Mouse (Mus musculus) forebrain, embryonic 15.5 days (tissue): ENCODE data around the gene Dhrs13. TPM values are rescaled to one million over a fixed set of nuclear protein-coding genes. Genes with fewer than 3 reads are reported as not detected.

Source experiments
- ATAC-seq: fragments of 200-750 bp; cut with Nextera tagmentation; replicated peaks from 2 replicates; pipeline ENCODE4 v1.8.0; 2017; ENCODE audit warnings: mild to moderate bottlenecking, moderate TSS enrichment, moderate library complexity
- H3K27ac ChIP-seq: fragments of 300-500 bp; sonication (generic); replicated peaks from 2 replicates; pipeline ENCODE4 v1.5.1; 2015; ENCODE audit warnings: mild to moderate bottlenecking, inconsistent platforms
- H3K27me3 ChIP-seq: fragments of 300-500 bp; sonication (generic); 2 replicates; pipeline ENCODE4 v1.6.1; 2015; ENCODE audit warnings: inconsistent platforms
- H3K36me3 ChIP-seq: fragments of 300-500 bp; sonication (generic); 2 replicates; pipeline ENCODE4 v1.6.1; 2015; ENCODE audit warnings: mild to moderate bottlenecking, inconsistent platforms
- H3K4me1 ChIP-seq: fragments of 300-500 bp; sonication (generic); 2 replicates; pipeline ENCODE4 v1.6.1; 2015; ENCODE audit warnings: inconsistent platforms
- H3K4me2 ChIP-seq: fragments of 300-500 bp; sonication (generic); replicated peaks from 2 replicates; pipeline ENCODE4 v1.6.1; 2015; ENCODE audit warnings: mild to moderate bottlenecking, inconsistent platforms
- H3K4me3 ChIP-seq: fragments of 300-500 bp; sonication (generic); 2 replicates; pipeline ENCODE4 v1.5.1; 2015; ENCODE audit warnings: mild to moderate bottlenecking, inconsistent platforms
- H3K9ac ChIP-seq: fragments of 300-500 bp; sonication (generic); replicated peaks from 2 replicates; pipeline ENCODE4 v1.6.1; 2015; ENCODE audit warnings: mild to moderate bottlenecking, inconsistent platforms
- H3K9me3 ChIP-seq: fragments of 300-500 bp; sonication (generic); 2 replicates; pipeline ENCODE4 v1.6.1; 2016; ENCODE audit warnings: inconsistent platforms
- WGBS: fragments of 180-500 bp; shearing (Covaris S2); methylation state at CpG from one replicate; pipeline ENCODE4 v1.1.7; 2015; ENCODE audit warnings: mixed read lengths; 5-methylcytosine and 5-hydroxymethylcytosine counted together
- polyA plus RNA-seq: library from polyadenylated mRNA; unstranded; fragments of >200 nt; fragmentation: Nextera tagmentation; extraction: Ambion mirVana; gene quantifications from 2 replicates; pipeline ENCODE4 v1.2.1, GENCODE M21; 2015

Dhrs13 gene
- polyA plus RNA-seq = 32.8 and 33.4 TPM in 2 replicates

DNA sequence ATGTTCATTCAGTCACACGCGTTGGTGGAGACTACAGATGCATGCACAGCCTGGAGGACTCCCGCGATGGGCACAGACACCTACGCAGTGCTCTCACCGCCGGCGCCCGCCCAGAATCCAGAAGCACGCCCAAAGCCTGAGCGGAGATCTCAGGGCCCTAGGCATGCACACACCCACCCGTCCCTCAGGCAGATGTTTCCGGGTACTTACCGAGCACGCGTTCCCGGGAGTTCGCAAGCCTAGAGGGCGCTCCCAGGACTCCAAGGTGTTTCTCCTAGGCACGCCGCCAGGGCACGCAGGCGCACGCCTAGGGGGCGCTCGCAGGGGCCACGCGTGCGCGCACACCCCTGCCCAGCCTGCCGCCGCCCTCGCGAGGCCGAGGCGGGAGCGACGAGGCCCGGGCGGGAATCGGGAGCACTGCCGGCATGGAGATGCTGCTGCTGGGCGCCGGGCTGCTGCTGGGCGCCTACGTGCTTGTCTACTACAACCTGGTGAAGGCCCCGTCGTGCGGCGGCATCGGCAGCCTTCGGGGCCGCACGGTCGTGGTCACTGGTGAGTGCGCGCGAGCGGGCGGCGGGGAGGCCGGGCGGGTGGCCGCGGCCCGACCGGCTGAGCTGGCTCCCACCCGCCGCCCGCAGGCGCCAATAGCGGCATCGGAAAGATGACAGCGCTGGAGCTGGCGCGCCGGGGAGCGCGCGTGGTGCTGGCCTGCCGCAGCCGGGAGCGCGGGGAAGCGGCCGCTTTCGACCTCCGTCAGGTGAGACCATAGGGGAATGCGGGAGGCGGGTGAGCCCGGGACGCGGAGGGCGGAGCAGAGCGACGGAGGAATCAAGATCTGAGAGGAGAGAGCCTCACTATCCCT, at the start of gene Dhrs13:
TSS of gene Dhrs13 (plus strand) at position 334 of the 862 bp plus-strand sequence.
- peak; percentile 90 for ATAC-seq
- H3K36me3 ChIP-seq = peaks cover 28% of the 10 kb centered on the region
- peak within 1 kb of the TSS; percentile 82 for H3K4me2 ChIP-seq
- H3K27ac ChIP-seq = peak within 1 kb of the TSS; percentile 94
- WGBS = under 1% methylated on average over 89 of the region's 96 CpGs
- peak within 1 kb of the TSS; percentile 83 for H3K4me3 ChIP-seq
- H3K4me1 ChIP-seq = peaks cover 32% of the 10 kb centered on the region
- H3K9me3 ChIP-seq = no peaks in the 10 kb centered on the region
- H3K9ac ChIP-seq = peak within 1 kb of the TSS; percentile 89
- no peaks in the 10 kb centered on the region for H3K27me3 ChIP-seq

GRCm38 (mm10) chr11:77982441-77982905, 49.6 kb upstream of the Dhrs13 start, which contains the start of gene Phf12:
Phf12 (plus strand) TSS chr11:77982754.
- peak; percentile 88 for ATAC-seq
- WGBS = under 1% methylated on average over 59 of the region's 62 CpGs

DNA sequence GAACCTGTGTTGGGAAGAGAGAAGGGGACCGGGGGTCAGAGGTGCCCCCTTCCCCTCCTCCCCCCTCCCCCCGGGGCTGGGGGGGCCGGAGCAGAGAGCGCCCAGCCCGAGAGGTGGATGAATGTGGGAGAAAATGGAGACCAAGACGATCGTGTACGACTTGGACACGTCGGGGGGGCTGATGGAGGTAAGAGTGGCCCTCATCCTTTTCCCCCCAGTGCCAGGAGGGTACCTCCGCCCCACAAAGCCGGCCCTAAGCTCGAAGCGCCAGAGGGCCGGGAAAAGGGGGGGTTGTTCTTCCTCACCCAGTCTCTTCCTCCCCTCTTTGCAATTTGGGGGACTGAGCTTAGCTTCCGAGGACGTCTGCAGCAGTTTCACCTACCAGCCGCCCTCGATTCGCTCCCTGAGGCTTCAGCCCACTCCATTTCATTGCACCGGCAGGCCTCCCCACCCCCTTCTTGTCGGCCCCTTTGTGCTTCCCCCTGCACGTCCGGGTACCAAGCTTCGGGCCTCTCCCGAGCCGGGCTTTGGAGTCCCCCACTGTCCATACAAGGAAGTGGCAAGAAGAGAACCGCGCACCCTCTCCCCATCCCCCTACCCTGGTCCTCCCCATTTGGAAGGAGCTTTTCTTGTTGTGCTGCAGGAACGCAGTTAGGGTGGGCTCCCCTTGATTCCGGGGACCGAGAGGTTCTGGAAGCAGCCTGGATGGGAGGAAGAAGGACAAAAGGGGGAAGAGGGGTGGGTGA, 48.7 kb upstream of the Dhrs13 start:
- Histone ChIP-seq H3K9ac (peak overlapping the region; percentile 85), H3K4me1 (peaks cover 26% of the 10 kb centered on the region), H3K4me2 (peak overlapping the region; percentile 83), H3K27ac (peak overlapping the region; percentile 99), H3K9me3 (no peaks in the 10 kb centered on the region), H3K4me3 (peak overlapping the region; percentile 83), H3K36me3 (peaks cover 17% of the 10 kb centered on the region), H3K27me3 (no peaks in the 10 kb centered on the region)
- under 1% methylated on average over 27 of the region's 32 CpGs for WGBS
- ATAC-seq = no peak

More at GRCm38 (mm10) chr11:77982441-77982905, 49.6 kb upstream of the Dhrs13 start, which contains the start of gene Phf12:
- peak within 1 kb of the TSS; percentile 83 for H3K4me3 ChIP-seq
- H3K27ac ChIP-seq = peak within 1 kb of the TSS; percentile 99
- H3K36me3 ChIP-seq = peaks cover 23% of the 10 kb centered on the region
- no peaks in the 10 kb centered on the region for H3K27me3 ChIP-seq
- peak within 1 kb of the TSS; percentile 83 for H3K4me2 ChIP-seq
- H3K9me3 ChIP-seq = no peaks in the 10 kb centered on the region
- peaks cover 26% of the 10 kb centered on the region for H3K4me1 ChIP-seq
- peak within 1 kb of the TSS; percentile 85 for H3K9ac ChIP-seq

GRCm38 (mm10) chr11:77983937-77984835, 47.9 kb upstream of the Dhrs13 start:
- Histone ChIP-seq H3K36me3 (peaks cover 20% of the 10 kb centered on the region), H3K27me3 (no peaks in the 10 kb centered on the region), H3K27ac (peak overlapping the region; percentile 99), H3K4me3 (peak overlapping the region; percentile 83), H3K4me2 (peak overlapping the region; percentile 83), H3K9me3 (no peaks in the 10 kb centered on the region), H3K4me1 (peaks cover 26% of the 10 kb centered on the region), H3K9ac (peak overlapping the region; percentile 85)
- under 1% methylated on average over 61 of the region's 63 CpGs for WGBS
- no peak for ATAC-seq

- H3K4me2 ChIP-seq = peak overlapping the region; percentile 83
- peaks cover 24% of the 10 kb centered on the region for H3K36me3 ChIP-seq
- H3K27me3 ChIP-seq = no peaks in the 10 kb centered on the region
- H3K9ac ChIP-seq = peak overlapping the region; percentile 85
- peak overlapping the region; percentile 99 for H3K27ac ChIP-seq
- ATAC-seq = no peak
- peak overlapping the region; percentile 83 for H3K4me3 ChIP-seq
- peaks cover 26% of the 10 kb centered on the region for H3K4me1 ChIP-seq
- under 1% methylated on average over 13 of the region's 13 CpGs for WGBS
- H3K9me3 ChIP-seq = no peaks in the 10 kb centered on the region
Measured at GRCm38 (mm10) chr11:77984836-77985231, 47.2 kb upstream of the Dhrs13 start.

DNA sequence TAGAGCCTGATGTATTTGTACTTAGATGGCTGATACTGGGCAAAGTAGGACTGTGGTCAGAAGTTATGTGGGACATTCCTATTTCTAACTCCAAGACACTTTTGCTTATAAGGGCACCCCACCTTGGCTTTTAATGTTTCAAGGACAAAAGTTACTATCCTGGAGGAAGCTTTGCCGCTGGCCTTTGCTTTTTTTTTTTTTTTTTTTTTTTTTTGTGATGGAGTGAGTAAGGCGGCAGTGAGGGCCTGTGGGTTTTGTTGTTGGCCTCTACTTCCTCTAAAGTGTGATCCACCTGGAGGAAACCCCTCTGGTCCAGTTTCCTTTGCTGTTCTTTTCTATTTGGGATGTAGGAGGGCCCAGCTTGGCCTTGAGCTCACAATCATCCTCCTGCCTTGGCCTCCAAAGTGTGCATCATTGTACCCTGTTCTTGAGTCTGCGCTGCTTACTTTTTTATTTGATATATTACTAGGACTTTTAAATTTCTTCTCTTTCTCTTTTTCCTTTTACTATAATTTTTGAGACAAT, 46.5 kb upstream of the Dhrs13 start:
- Histone ChIP-seq H3K36me3 (peaks cover 28% of the 10 kb centered on the region), H3K9ac (peak overlapping the region; percentile 85; the same call in 1 of the 2 replicates), H3K4me1 (peaks cover 23% of the 10 kb centered on the region), H3K4me2 (peak overlapping the region; percentile 83), H3K27me3 (no peaks in the 10 kb centered on the region), H3K27ac (peak overlapping the region; percentile 99), H3K9me3 (no peaks in the 10 kb centered on the region), H3K4me3 (peak overlapping the region; percentile 83)
- 67% methylated on average over 3 of the region's 3 CpGs for WGBS
- ATAC-seq = no peak

- Histone ChIP-seq H3K4me1 (peaks cover 16% of the 10 kb centered on the region), H3K9ac (no peak overlapping the region), H3K27ac (no peak overlapping the region), H3K36me3 (peaks cover 33% of the 10 kb centered on the region), H3K4me2 (no peak overlapping the region), H3K4me3 (no peak overlapping the region), H3K9me3 (no peaks in the 10 kb centered on the region), H3K27me3 (no peaks in the 10 kb centered on the region)
- 85% methylated on average over 13 of the region's 13 CpGs for WGBS
- no peak for ATAC-seq
Measured at GRCm38 (mm10) chr11:77989071-77989690, 42.9 kb upstream of the Dhrs13 start.

DNA sequence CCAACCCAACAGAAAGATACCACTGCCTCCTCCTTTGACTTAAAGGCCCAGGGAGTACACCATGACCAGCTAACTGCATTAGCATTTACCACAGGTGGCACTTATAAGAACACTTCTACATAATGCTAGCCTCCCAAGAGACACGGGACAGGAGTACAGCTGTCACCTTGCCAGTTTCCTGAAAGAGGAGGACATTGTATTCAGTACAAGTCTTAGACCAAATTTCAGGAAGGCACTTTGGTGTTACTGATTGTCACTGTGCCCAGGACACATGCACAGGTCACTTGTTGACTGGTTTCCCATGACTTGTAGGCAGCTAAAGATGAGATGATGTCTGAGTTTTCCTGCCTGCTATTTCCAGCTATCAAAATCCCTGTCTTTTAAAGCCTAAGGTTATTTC, 36.5 kb upstream of the Dhrs13 start:
- Histone ChIP-seq H3K9me3 (no peaks in the 10 kb centered on the region), H3K4me3 (no peak overlapping the region), H3K27me3 (no peaks in the 10 kb centered on the region), H3K9ac (no peak overlapping the region), H3K4me1 (no peaks in the 10 kb centered on the region), H3K4me2 (no peak overlapping the region), H3K27ac (no peak overlapping the region), H3K36me3 (peaks cover 8% of the 10 kb centered on the region; the same call in 1 of the 2 replicates)
- no peak for ATAC-seq
- 56% methylated on average over 1 of the region's 1 CpGs for WGBS

- Histone ChIP-seq H3K36me3 (peaks cover 45% of the 10 kb centered on the region), H3K4me2 (no peak overlapping the region), H3K27ac (no peak overlapping the region), H3K4me1 (no peaks in the 10 kb centered on the region), H3K4me3 (no peak overlapping the region), H3K9ac (no peak overlapping the region), H3K27me3 (no peaks in the 10 kb centered on the region), H3K9me3 (no peaks in the 10 kb centered on the region)
- no peak for ATAC-seq
- WGBS = 90% methylated on average over 5 of the region's 5 CpGs
Measured at GRCm38 (mm10) chr11:78006446-78006845, 25.6 kb upstream of the Dhrs13 start.

DNA sequence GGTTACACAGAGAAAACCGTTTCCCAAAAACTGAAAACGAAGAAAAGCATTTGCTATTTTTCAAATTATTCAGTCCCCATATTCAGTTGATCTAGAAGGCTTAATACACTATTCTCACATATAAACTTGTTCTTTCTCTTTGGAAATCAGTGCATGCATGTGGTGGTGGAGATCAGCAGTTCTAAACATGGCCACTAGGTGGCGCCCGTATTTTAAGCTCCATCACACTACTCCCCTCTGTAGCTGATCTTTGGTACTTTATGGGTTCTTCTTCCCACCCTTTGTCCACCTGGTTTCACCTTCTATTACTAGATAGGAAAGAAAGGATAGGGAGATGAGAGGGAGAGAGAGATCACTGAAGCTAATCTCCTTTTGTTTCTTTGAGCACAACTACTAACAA, 12.4 kb upstream of the Dhrs13 start:
- Histone ChIP-seq H3K4me2 (no peak overlapping the region), H3K4me1 (no peaks in the 10 kb centered on the region), H3K36me3 (peaks cover 90% of the 10 kb centered on the region), H3K9me3 (no peaks in the 10 kb centered on the region), H3K27me3 (no peaks in the 10 kb centered on the region), H3K4me3 (no peak overlapping the region), H3K9ac (no peak overlapping the region), H3K27ac (no peak overlapping the region)
- ATAC-seq = peak; percentile 68; the same call in 1 of the 2 replicates
- 28% methylated on average over 4 of the region's 4 CpGs for WGBS

DNA sequence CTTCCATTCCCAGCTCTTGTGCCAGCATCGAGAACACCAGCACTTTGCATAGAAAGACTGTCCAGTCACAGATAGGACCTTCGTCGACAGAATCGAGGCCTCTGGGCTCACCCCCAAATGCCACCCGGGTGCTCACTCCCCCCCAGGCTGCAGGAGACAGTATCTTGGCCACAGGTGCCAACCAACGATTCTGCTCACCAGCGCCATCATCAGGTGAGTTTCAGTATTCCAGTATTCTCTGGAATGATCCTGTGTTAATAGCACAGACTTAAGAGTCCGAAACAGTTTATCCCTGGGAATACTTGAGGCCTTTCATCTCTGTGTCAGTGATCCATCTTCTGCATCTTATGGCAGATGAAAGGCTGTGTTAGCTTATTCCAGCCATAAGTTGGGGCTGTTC, 8.5 kb upstream of the Dhrs13 start:
- Histone ChIP-seq H3K4me3 (no peak overlapping the region), H3K27ac (no peak overlapping the region), H3K27me3 (no peaks in the 10 kb centered on the region), H3K4me2 (no peak overlapping the region), H3K4me1 (no peaks in the 10 kb centered on the region), H3K9me3 (no peaks in the 10 kb centered on the region), H3K36me3 (peaks cover 88% of the 10 kb centered on the region), H3K9ac (no peak overlapping the region)
- 79% methylated on average over 8 of the region's 8 CpGs for WGBS
- ATAC-seq = no peak
